Mouse (Mus musculus) megakaryocyte-erythroid progenitor cell, adult 5-6 weeks (primary cell): ENCODE measurements at regions not wholly inside any gene's neighbourhood (a gene's known extent, or its start where the extent isn't known, plus 50 kb on each side); places are given as distances from the start of the nearest gene placed in this dataset.
A peak's percentile ranks its signal among the peaks of the same experiment; 100 is the strongest.

ENCODE experiments used
- ATAC-seq: replicated peaks from 2 replicates; pipeline ENCODE4 v1.8.0; 2016; ENCODE audit warnings: mild to moderate bottlenecking, inconsistent platforms; ENCODE audit not compliant: severe bottlenecking, poor library complexity, low FRiP score, low TSS enrichment

GRCm38 (mm10) chr8:54239106-54239505 lies 161.7 kb downstream of the Vegfc start:
- ATAC-seq = peak; percentile 77

DNA sequence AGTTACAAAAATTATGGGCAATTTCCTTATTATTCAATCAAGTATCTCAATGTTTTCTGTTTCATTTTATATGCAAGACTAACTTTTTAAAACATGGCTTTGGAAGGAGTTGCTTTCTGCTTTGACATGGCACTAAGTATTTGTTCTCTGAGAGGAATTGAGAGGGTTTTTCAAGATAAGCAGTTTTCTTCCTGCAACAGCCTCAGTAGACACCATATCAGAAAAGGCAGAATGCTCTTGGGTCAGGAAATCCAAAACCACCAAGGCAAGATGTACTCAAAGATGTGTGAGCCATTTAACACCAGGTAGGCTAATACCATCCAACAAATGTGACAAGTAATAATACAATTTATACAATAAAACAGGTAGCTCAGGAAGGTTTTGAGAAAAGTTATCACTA lies 178.0 kb downstream of the Vegfc start:
- ATAC-seq = peak; percentile 80

GRCm38 (mm10) chr8:54270110-54270509 lies 192.7 kb downstream of the Vegfc start:
- no peak for ATAC-seq

DNA sequence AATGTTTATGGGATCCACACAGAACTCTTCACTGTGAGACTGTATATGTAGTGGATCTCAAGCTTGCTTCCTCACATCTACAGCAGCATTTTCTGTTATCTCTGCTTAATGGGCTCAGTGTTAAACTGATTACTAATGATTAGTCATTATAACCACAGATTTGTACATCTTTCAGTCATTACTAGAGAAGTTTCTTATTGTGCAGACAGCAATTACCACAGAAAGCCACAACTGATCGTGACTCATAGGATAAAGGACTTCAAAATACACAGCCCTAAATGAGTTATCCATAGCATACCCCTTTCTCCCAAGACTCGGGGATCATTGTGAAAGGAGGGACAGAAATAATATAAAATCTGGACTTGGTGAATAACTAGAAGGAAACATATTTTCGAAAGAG lies 195.7 kb downstream of the Vegfc start:
- no peak for ATAC-seq

GRCm38 (mm10) chr8:54275487-54275886 lies 198.1 kb downstream of the Vegfc start:
- ATAC-seq = peak; percentile 37; the same call in 1 of the 2 replicates
